Mouse (Mus musculus) forebrain, embryonic 16.5 days (tissue): Measurements from ENCODE around the gene Cbx6. TPM values are rescaled to one million over a fixed set of nuclear protein-coding genes. Genes with fewer than 3 reads are reported as not detected.
A peak's percentile ranks its signal among the peaks of the same experiment; 100 is the strongest.

Experiments used
- ATAC-seq: fragments of 200-750 bp; cut with Nextera tagmentation; 2 replicates; pipeline ENCODE4 v1.8.0; 2017; ENCODE audit warnings: mild to moderate bottlenecking, moderate library complexity
- H3K27ac ChIP-seq: fragments of 300-500 bp; sonication (generic); 2 replicates; pipeline ENCODE4 v1.5.1; 2014; ENCODE audit warnings: low read length, control low read depth
- H3K27me3 ChIP-seq: fragments of 300-500 bp; sonication (generic); replicated peaks from 2 replicates; pipeline ENCODE4 v1.6.1; 2014; ENCODE audit warnings: low read length; ENCODE audit not compliant: control insufficient read depth, insufficient read depth
- H3K36me3 ChIP-seq: fragments of 300-500 bp; sonication (generic); 2 replicates; pipeline ENCODE4 v1.6.1; 2014; ENCODE audit not compliant: control insufficient read depth, insufficient read depth
- H3K4me1 ChIP-seq: fragments of 300-500 bp; sonication (generic); replicated peaks from 2 replicates; pipeline ENCODE4 v1.6.1; 2014; ENCODE audit warnings: low read length; ENCODE audit not compliant: control insufficient read depth, insufficient read depth
- H3K4me2 ChIP-seq: fragments of 300-500 bp; sonication (generic); 2 replicates; pipeline ENCODE4 v1.6.1; 2014; ENCODE audit warnings: mild to moderate bottlenecking, low read length, control low read depth
- H3K4me3 ChIP-seq: fragments of 300-500 bp; sonication (generic); replicated peaks from 2 replicates; pipeline ENCODE4 v1.5.1; 2014; ENCODE audit warnings: mild to moderate bottlenecking, low read length, control low read depth
- H3K9ac ChIP-seq: fragments of 300-500 bp; sonication (generic); replicated peaks from 2 replicates; pipeline ENCODE4 v1.6.1; 2014; ENCODE audit warnings: low read depth, low read length, control low read depth
- H3K9me3 ChIP-seq: fragments of 300-500 bp; sonication (generic); 2 replicates; pipeline ENCODE4 v1.6.1; 2016; ENCODE audit warnings: low read length; ENCODE audit not compliant: control insufficient read depth
- WGBS: fragments of 180-500 bp; shearing (Covaris S2); extraction: QIAGEN DNeasy Blood & Tissue Kit; methylation state at CpG from one replicate; pipeline ENCODE4 v1.1.7; 2014; 5-methylcytosine and 5-hydroxymethylcytosine counted together
- polyA plus RNA-seq: library from polyadenylated mRNA; unstranded; fragments of >200 nt; fragmentation: Nextera tagmentation; extraction: Ambion mirVana; gene quantifications from 2 replicates; pipeline ENCODE4 v1.2.1, GENCODE M21; 2015

Cbx6 gene
- polyA plus RNA-seq, 1 experiment from 2014 or later = 53.2 TPM

DNA sequence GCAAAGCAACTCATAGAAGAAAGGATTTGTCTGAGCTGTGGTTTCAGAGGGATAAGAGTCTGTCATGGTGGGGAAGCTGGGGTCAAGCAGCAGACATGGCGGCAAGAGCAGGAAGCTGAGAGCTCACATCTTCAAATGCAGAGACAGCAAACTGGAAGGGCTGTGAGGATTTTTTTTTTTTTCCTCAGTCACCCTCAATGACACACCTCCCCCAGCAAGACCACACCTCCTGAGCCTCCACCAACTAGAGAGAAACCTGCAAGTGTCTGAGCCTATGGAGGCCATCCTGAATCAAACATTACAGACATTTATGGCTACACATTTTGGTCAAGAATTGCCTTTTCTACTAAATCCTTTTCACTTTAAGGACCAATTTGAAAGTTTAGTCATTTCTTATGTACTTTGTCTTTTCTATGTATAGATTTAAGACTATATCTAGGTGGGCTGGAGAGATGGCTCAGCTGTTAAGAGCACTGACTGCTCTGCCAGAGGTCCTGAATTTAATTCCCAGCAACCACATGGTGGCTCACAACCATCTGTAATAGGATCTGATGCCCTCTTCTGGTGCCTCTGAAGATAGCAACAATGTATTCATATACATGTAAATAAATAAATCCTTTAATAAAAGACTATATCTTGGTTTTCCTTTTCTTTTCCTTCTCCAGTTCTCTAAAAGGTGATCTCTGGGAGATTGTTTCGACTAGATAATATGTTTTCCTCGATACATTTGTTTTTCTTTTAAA is 32.9 kb upstream of the Cbx6 start:
- no peak overlapping the region for H3K27ac ChIP-seq
- H3K4me1 ChIP-seq = no peaks in the 10 kb centered on the region
- no peak for ATAC-seq
- H3K36me3 ChIP-seq = no peaks in the 10 kb centered on the region
- WGBS = 87% methylated on average over 3 of the region's 3 CpGs
- no peak overlapping the region for H3K4me2 ChIP-seq
- H3K9ac ChIP-seq = no peak overlapping the region
- no peaks in the 10 kb centered on the region for H3K9me3 ChIP-seq
- H3K4me3 ChIP-seq = no peak overlapping the region
- H3K27me3 ChIP-seq = no peaks in the 10 kb centered on the region

DNA sequence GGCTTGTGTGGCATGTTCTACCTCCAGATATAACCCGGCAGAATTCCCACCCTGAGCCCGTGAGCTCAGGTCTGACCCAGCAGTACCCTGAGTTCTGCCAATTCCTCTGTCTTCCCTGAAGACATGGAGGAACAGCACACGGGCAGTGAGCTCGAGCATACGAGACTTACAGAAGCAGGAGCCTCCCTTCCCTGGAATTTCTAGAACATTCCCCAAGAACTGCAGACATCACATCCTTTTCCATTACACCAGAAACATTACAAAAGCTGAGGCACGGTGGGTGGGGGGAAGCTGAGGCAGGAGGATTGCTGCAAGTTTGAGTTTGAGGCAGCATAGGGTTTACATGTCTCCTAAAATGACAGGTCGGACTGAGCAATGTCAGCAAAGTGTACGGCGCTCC is 25.3 kb upstream of the Cbx6 start:
- Histone ChIP-seq H3K4me1 (no peaks in the 10 kb centered on the region), H3K27ac (no peak overlapping the region), H3K4me2 (no peak overlapping the region), H3K27me3 (no peaks in the 10 kb centered on the region), H3K36me3 (no peaks in the 10 kb centered on the region), H3K4me3 (no peak overlapping the region), H3K9ac (no peak overlapping the region), H3K9me3 (no peaks in the 10 kb centered on the region)
- ATAC-seq = no peak
- 89% methylated on average over 9 of the region's 9 CpGs for WGBS

DNA sequence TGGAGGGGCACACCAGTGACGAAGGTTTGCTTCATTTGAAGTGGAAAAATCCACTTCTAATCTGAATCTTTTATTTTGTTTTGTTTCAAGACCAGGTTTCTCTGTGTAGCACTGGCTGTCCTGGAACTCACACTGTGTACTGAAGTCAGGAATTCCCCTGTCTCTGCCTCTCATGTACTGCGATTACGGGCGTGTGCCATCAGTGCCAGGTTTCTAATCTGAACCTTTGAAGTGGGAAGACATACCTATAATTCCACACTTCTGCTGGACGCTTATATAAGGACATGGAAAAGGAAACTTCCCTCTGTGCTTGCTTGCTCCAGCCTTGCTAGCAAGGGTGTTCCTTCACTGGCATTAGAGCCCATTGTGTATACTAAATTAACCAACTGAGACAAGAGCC is 24.5 kb upstream of the Cbx6 start:
- no peak for ATAC-seq
- H3K9me3 ChIP-seq = no peaks in the 10 kb centered on the region
- no peak overlapping the region for H3K4me2 ChIP-seq
- H3K4me1 ChIP-seq = no peaks in the 10 kb centered on the region
- H3K27ac ChIP-seq = no peak overlapping the region
- H3K36me3 ChIP-seq = no peaks in the 10 kb centered on the region
- 84% methylated on average over 5 of the region's 5 CpGs for WGBS
- H3K4me3 ChIP-seq = no peak overlapping the region
- H3K9ac ChIP-seq = no peak overlapping the region
- H3K27me3 ChIP-seq = no peaks in the 10 kb centered on the region

DNA sequence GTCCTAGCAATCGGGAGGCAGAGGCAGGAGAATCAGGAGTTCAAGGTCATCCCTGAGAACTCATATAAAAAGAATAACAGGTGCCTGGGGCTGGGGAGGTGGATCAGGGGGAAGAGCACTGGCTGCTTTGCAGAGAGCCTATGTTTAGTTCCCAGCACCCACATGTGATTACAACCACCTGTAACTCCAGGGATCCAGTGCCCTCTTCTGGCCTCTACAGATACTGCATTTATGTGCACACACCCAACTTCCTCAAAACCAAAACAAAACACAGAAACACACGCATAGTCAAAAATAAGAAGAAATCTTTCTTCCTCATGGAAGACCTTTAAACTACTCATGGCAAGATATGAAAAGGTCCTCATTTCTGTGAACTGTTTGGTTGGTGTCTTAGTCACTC is 15.7 kb upstream of the Cbx6 start:
- no peaks in the 10 kb centered on the region for H3K4me1 ChIP-seq
- no peaks in the 10 kb centered on the region for H3K27me3 ChIP-seq
- H3K4me3 ChIP-seq = no peak overlapping the region
- no peak overlapping the region for H3K9ac ChIP-seq
- H3K9me3 ChIP-seq = no peaks in the 10 kb centered on the region
- no peak for ATAC-seq
- no peak overlapping the region for H3K27ac ChIP-seq
- no peaks in the 10 kb centered on the region for H3K36me3 ChIP-seq
- WGBS = 94% methylated on average over 2 of the region's 2 CpGs
- no peak overlapping the region for H3K4me2 ChIP-seq

DNA sequence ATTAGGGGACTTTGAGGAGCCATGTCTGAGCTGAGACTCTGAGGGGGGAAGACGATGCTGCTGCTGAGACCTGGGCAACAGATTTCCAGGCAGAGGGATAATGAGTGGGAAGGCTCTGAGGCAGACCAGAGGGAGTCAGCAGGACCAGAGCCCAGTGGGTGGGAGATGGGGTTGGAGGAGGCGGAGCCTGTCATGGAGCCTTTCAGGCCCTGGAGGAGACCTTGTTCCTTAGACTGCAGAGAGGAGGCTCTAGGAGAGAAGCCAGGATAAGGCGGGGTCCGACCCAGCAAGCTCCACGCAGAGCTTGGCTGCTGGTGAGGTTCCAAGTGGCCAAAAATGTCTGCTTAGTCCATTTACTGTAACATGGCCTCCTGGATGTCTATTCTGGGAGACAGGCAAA is 12.6 kb upstream of the Cbx6 start:
- no peak overlapping the region for H3K4me2 ChIP-seq
- no peak overlapping the region for H3K27ac ChIP-seq
- no peak overlapping the region for H3K4me3 ChIP-seq
- no peaks in the 10 kb centered on the region for H3K4me1 ChIP-seq
- 0 out of 2 replicates have a peak overlapping the region, but pooled peaks have one; percentile 10 for H3K9ac ChIP-seq
- no peaks in the 10 kb centered on the region for H3K9me3 ChIP-seq
- no peaks in the 10 kb centered on the region for H3K36me3 ChIP-seq
- H3K27me3 ChIP-seq = no peaks in the 10 kb centered on the region
- 17% methylated on average over 5 of the region's 5 CpGs for WGBS
- no peak for ATAC-seq

- Histone ChIP-seq H3K36me3 (no peaks in the 10 kb centered on the region), H3K9me3 (no peaks in the 10 kb centered on the region), H3K27me3 (no peaks in the 10 kb centered on the region), H3K4me1 (no peaks in the 10 kb centered on the region), H3K9ac (no peak overlapping the region), H3K27ac (no peak overlapping the region), H3K4me3 (no peak overlapping the region), H3K4me2 (no peak overlapping the region)
- ATAC-seq = no peak
- WGBS = 73% methylated on average over 4 of the region's 4 CpGs
Measured at GRCm38 (mm10) chr15:79845986-79846385, 11.5 kb upstream of the Cbx6 start.

GRCm38 (mm10) chr15:79842985-79843384 is 8.5 kb upstream of the Cbx6 start:
- WGBS = 86% methylated on average over 3 of the region's 3 CpGs

DNA sequence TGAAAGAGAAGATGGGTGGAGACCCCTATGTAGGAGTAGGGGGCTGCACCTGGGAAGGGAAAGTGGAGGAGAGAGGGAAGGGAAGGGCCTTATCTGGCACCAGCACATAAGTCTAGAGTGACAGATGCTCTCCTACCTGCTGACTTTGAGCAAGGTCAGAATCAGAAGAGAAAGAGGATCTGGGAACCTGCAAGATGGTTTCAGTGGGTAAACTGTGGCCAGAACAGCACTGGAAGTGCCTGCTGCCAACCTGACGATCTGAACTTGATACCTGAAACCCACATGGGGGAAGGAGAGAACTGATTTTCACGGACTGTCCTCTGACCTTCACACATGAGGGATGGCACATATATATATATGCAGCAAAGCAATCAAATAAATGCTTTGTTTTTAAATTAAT is 5.8 kb upstream of the Cbx6 start:
- no peak overlapping the region for H3K27ac ChIP-seq
- no peaks in the 10 kb centered on the region for H3K9me3 ChIP-seq
- ATAC-seq = no peak
- no peak overlapping the region for H3K9ac ChIP-seq
- no peaks in the 10 kb centered on the region for H3K36me3 ChIP-seq
- H3K4me1 ChIP-seq = peaks cover 4% of the 10 kb centered on the region
- 73% methylated on average over 2 of the region's 2 CpGs for WGBS
- no peaks in the 10 kb centered on the region for H3K27me3 ChIP-seq
- no peak overlapping the region for H3K4me2 ChIP-seq
- no peak overlapping the region for H3K4me3 ChIP-seq

More at GRCm38 (mm10) chr15:79842985-79843384, 8.5 kb upstream of the Cbx6 start:
- Histone ChIP-seq H3K27ac (no peak overlapping the region), H3K9me3 (no peaks in the 10 kb centered on the region), H3K4me1 (no peaks in the 10 kb centered on the region), H3K4me3 (no peak overlapping the region), H3K4me2 (no peak overlapping the region), H3K27me3 (no peaks in the 10 kb centered on the region), H3K36me3 (no peaks in the 10 kb centered on the region), H3K9ac (no peak overlapping the region)
- no peak for ATAC-seq

GRCm38 (mm10) chr15:79834881-79835260 is 383 bp upstream of the Cbx6 start:
- ATAC-seq = no peak
- H3K27ac ChIP-seq = peak overlapping the region; percentile 97
- H3K36me3 ChIP-seq = no peaks in the 10 kb centered on the region
- no peaks in the 10 kb centered on the region for H3K27me3 ChIP-seq
- peaks cover 34% of the 10 kb centered on the region for H3K4me1 ChIP-seq
- WGBS = 47% methylated on average over 9 of the region's 9 CpGs
- peak overlapping the region; percentile 83 for H3K4me3 ChIP-seq
- H3K9me3 ChIP-seq = no peaks in the 10 kb centered on the region
- H3K9ac ChIP-seq = peak overlapping the region; percentile 95
- peak overlapping the region; percentile 63 for H3K4me2 ChIP-seq
